Mouse (Mus musculus) olfactory bulb, adult 2 months (tissue): ENCODE data around the gene Nfkbia. TPM values are rescaled to one million over a fixed set of nuclear protein-coding genes. Genes with fewer than 3 reads are reported as not detected.

Experiments used
- H3K27ac ChIP-seq: fragments of 200-500 bp; 2 replicates; pipeline ENCODE4 v1.5.1; 2012; ENCODE audit warnings: low read depth, low read length; ENCODE audit not compliant: insufficient read depth
- H3K4me1 ChIP-seq: fragments of 200-500 bp; 2 replicates; pipeline ENCODE4 v1.6.1; 2012; ENCODE audit warnings: low read length; ENCODE audit not compliant: control insufficient read depth, insufficient read depth
- H3K4me3 ChIP-seq: fragments of 200-500 bp; 2 replicates; pipeline ENCODE4 v1.5.1; 2012; ENCODE audit warnings: mild to moderate bottlenecking, low read depth, low read length, moderate library complexity; ENCODE audit not compliant: insufficient read depth
- CTCF ChIP-seq: fragments of 200-500 bp; IDR thresholded peaks from 2 replicates; pipeline ENCODE4 v1.5.1; 2012; ENCODE audit warnings: low read depth, mild to moderate bottlenecking, low read length, moderate library complexity; ENCODE audit not compliant: insufficient read depth
- POLR2A ChIP-seq: fragments of 200-500 bp; IDR thresholded peaks from 2 replicates; pipeline ENCODE4 v1.6.1; 2012; ENCODE audit warnings: mild to moderate bottlenecking, low read depth, low read length, moderate library complexity; ENCODE audit not compliant: insufficient read depth
- WGBS: fragments of 180-500 bp; shearing (Covaris S2); methylation state at CpG from one replicate; pipeline ENCODE4 v1.1.7; 2018; 5-methylcytosine and 5-hydroxymethylcytosine counted together
- polyA plus RNA-seq: library from polyadenylated mRNA; stranded (reverse); fragments of >200 nt; gene quantifications from 2 replicates; pipeline ENCODE4 v1.2.4, GENCODE M21; 2012; ENCODE audit warnings: low replicate concordance; ENCODE audit not compliant: missing spikeins, insufficient read depth, insufficient read length

Nfkbia gene
- polyA plus RNA-seq, 1 experiment: not detected

- peaks cover 19% of the 10 kb centered on the region for H3K4me1 ChIP-seq
- peak overlapping the region; percentile 89 for H3K27ac ChIP-seq
- no peak; the same call in 1 of the 2 replicates for TF ChIP-seq POLR2A
- TF ChIP-seq CTCF: no peak
- under 1% methylated on average over 50 of the region's 57 CpGs for WGBS
- peak overlapping the region; percentile 100 for H3K4me3 ChIP-seq
Measured at GRCm38 (mm10) chr12:55491516-55492183, 797 bp downstream of the Nfkbia start.

- 71% methylated on average over 13 of the region's 13 CpGs for WGBS
- TF ChIP-seq POLR2A (no peak), CTCF (no peak)
- H3K27ac ChIP-seq: peak overlapping the region; percentile 89
- peaks cover 19% of the 10 kb centered on the region for H3K4me1 ChIP-seq
- H3K4me3 ChIP-seq: peak overlapping the region; percentile 100
Measured at GRCm38 (mm10) chr12:55490722-55491449, 1.6 kb downstream of the Nfkbia start.

- Histone ChIP-seq H3K4me1 (peaks cover 19% of the 10 kb centered on the region), H3K27ac (no peak overlapping the region), H3K4me3 (peak overlapping the region; percentile 6; the same call in 1 of the 2 replicates)
- 78% methylated on average over 14 of the region's 14 CpGs for WGBS
- TF ChIP-seq CTCF (no peak), POLR2A (no peak)
Measured at GRCm38 (mm10) chr12:55489986-55490721, 2.3 kb downstream of the Nfkbia start.

GRCm38 (mm10) chr12:55488661-55489447, 3.6 kb downstream of the Nfkbia start:
- no peak overlapping the region for H3K27ac ChIP-seq
- no peak overlapping the region for H3K4me3 ChIP-seq
- WGBS: 75% methylated on average over 13 of the region's 13 CpGs

GRCm38 (mm10) chr12:55487843-55488660, 4.4 kb downstream of the Nfkbia start:
- 96% methylated on average over 7 of the region's 7 CpGs for WGBS
- Histone ChIP-seq H3K4me3 (no peak overlapping the region), H3K4me1 (peaks cover 19% of the 10 kb centered on the region), H3K27ac (no peak overlapping the region)
- no peak for TF ChIP-seq CTCF
- no peak for TF ChIP-seq POLR2A

More at GRCm38 (mm10) chr12:55488661-55489447, 3.6 kb downstream of the Nfkbia start:
- H3K4me1 ChIP-seq: peaks cover 19% of the 10 kb centered on the region
- TF ChIP-seq CTCF (no peak), POLR2A (no peak)

- TF ChIP-seq CTCF (no peak), POLR2A (no peak)
- H3K27ac ChIP-seq: no peak overlapping the region
- H3K4me3 ChIP-seq: no peak overlapping the region
- WGBS: 78% methylated on average over 18 of the region's 18 CpGs
- H3K4me1 ChIP-seq: peaks cover 14% of the 10 kb centered on the region
Measured at GRCm38 (mm10) chr12:55486923-55487674, 5.3 kb downstream of the Nfkbia start.

GRCm38 (mm10) chr12:55484800-55485199, 7.6 kb downstream of the Nfkbia start:
- no peak for TF ChIP-seq POLR2A
- no peak for TF ChIP-seq CTCF
- 67% methylated on average over 6 of the region's 6 CpGs for WGBS
- Histone ChIP-seq H3K27ac (no peak overlapping the region), H3K4me1 (peaks cover 8% of the 10 kb centered on the region; the same call in 1 of the 2 replicates), H3K4me3 (no peak overlapping the region)
